Mouse (Mus musculus) megakaryocyte, embryonic 14.5 days (primary cell): ENCODE measurements around the gene Gm5142.

Source experiments
- FLI1 ChIP-seq: IDR thresholded peaks from 2 replicates; pipeline ENCODE4 v1.6.1; 2012; ENCODE audit warnings: low read length, inconsistent platforms, mixed read lengths
- GATA1 ChIP-seq: IDR thresholded peaks from 3 replicates; pipeline ENCODE4 v1.6.1; 2012; ENCODE audit warnings: mixed read lengths, low read length, inconsistent platforms, borderline replicate concordance

DNA sequence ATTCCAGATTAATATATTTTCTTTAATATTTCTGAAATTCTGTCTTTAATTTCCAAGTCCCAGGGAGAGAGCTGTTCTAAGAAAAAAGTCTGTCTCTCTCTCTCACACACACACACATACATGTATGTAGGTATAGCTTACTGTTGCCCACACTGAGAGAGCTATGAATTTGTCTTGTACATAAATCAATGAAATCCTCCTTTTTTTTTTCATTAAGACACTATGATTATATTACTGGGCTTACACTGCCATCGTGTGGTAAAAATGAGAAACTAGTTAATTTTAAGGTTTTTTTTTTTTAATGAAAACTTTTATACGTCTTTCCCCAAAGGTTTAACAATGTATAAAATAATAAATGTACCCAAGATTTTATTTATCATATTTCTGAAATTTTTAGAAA is 64.3 kb downstream of the Gm5142 start:
- TF ChIP-seq GATA1 (no peak), FLI1 (no peak)
